Mouse (Mus musculus): ENCODE data around the gene Cobl.

Gene Cobl

DNA sequence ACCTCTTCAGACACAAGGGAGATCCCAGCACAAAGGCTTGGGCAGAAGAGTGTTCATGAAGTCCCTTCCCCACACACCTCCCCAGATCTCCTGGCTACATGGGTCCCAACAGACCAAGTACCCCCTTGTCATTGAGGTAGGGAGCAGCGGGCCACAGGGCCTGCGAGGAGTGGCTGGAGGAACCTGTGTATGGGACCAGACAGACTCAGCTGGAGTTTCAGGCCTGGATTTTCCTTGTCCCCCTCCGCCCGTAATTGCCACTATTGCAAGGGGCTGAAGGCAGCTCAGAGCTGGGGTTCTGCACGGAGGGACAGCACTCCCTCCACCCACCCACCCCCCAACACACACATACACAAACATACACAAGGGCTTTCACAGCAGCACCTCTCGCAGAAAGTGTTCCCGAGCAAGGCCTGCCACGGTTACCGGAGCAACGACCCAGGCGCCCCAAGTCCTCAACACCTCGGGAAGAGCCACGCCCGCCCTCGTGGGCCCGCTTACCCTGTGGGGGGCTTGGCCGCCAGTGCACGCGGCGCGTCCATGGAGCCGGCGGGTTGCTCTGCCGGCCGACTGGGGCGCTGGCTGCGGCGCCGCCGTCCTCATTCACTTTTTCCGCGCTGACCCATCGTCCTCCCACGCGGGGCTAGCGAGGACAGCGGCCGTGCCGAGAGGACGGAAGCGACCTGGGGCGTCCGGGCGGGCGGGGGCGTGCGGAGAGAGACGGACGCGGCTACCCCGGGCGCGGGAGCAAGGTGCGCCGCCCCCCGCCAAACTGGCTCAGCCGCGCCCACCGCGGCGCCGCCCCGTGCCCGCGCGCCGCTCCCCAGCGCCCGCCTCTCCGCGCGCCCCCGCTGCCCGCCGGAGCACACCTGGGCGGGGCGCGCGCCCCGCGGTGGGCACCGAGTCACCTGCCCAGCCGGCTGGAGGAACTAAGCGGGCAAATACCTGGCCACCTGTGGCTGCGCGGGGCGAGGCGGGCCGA is at the start of gene Cobl:
Gene Cobl (minus strand): TSS at position 780 of the 982 bp plus-strand sequence.
- peak; percentile 52 for DNase-seq (ENCODE audit: low spot score)

DNA sequence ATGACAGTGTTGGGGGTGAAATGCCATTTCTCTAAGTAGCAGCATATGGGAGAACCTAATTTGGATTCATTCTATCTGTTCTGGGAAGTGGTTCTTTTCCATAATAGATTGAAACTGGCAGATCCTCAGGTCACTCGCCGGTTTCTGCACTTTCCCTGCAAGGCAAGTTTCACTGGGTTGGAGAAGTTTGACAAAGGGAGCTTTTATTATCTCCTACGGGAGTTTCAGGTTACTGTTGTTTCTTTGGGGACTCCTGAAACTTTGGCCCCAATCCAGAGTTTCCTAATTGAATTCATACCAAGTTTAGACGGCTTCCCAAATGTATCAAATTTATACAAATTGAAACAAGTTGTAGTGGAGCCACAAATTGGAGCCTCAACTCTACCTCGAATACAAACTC is 49.0 kb upstream of the Cobl start:
- no peak for DNase-seq (ENCODE audit: low spot score)

DNA sequence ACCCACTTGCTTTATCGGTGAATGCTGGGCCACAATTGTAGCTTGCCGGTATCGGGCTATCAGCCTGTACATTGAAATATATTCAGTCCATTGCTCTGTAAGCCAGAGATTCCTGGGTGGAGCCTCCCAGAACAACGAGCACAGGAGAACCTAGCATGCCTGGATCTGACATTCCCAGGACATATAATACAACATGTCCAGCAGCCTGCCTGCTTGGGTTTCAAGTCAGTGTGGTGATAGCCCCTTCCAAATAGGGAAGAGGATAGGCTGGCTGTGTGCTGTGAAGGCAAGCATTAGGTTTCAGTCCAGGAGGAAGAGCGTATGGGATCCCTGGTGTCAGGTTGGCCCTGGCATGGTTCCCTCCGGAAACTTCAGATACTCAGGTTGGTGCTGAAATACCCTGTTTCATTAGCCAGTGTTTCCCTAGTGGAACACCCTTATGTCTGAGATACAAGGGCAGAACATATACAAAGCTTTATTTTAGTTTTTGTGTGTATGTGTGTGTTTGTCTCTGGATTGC is 41.7 kb upstream of the Cobl start:
- no peak for DNase-seq (ENCODE audit: low spot score)

DNA sequence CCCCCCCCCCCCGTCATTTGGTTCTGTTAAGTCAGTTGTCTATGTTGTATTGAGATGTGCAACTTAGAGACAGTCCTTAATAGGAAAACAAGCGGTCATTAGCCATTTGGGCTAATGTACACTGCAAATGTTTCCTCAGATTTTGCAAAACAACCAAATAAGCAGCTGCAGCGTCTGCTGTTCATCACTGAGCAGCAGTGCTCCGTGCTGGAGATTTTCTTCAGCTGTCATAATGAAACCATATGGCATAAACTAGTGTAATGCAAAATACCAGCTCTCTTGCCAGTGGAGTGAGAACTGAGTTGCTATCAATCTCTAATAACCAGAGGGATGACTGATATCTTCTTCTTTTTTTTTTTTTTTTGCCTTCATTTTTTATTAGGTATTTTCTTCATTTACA is 39.0 kb upstream of the Cobl start:
- DNase-seq (ENCODE audit: low spot score): no peak

DNA sequence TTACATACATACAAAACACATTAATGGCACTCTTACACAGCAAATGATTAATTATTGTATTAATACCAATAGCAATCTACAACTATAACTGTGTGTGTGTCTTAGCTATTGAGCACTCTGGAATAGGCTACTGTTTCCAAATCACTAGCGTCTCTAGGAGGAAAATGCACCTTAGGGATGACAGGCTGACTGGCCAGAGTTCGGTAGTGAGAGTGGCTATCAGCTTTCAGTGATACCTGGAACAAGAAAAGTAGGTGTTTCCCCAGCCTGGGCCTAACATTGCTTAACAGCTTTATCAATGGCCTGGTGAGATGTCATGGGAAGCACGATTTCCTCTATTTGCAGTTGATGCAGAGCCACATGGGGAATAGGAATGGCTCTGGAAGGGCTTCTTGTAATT is 37.0 kb upstream of the Cobl start:
- DNase-seq (ENCODE audit: low spot score): no peak

DNA sequence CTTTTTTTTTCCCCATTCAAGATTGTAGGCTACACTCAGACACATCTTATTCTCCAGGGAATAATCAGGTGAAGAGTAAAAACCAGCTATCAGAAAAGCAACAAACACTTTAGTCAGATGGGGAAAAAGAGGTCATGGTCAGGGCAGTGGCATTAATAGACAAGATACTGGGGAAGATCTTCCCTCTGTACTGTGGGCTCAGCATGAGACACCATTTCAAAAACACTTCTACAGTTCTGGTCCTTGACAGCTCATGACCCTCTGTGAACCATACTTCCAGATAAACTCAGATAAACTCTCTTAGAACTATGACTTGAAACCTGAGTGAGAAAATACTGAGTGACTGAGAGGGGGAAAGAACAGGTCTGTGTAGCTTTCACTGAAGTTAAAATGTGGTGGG is 29.0 kb upstream of the Cobl start:
- no peak for DNase-seq (ENCODE audit: low spot score)

DNA sequence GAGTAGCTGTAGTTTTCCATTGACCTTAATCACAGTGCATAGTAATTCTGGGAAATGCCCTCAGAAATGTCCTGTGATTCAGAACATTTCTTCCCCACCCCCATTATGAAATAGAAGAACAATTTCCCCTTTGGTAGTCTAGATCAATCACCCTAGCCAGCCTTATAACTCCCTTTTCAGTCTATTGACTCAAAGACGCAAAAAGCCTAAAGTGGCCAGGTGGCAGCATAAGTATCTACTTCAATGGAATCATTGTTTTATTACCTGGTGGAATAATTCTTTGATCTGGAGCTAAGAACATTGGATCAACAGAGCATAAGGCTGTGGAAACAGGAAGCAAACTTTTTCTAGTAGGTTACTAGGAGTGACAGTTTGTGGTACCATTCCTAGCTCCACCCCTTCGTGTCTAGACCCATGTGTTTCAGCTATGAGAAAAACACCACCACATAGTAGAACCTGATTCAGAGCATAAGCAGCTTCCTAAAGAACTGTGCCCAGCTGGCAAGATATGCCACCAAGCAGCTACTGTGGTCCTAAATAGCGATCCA is 15.2 kb upstream of the Cobl start:
- no peak for DNase-seq (ENCODE audit: low spot score)

DNA sequence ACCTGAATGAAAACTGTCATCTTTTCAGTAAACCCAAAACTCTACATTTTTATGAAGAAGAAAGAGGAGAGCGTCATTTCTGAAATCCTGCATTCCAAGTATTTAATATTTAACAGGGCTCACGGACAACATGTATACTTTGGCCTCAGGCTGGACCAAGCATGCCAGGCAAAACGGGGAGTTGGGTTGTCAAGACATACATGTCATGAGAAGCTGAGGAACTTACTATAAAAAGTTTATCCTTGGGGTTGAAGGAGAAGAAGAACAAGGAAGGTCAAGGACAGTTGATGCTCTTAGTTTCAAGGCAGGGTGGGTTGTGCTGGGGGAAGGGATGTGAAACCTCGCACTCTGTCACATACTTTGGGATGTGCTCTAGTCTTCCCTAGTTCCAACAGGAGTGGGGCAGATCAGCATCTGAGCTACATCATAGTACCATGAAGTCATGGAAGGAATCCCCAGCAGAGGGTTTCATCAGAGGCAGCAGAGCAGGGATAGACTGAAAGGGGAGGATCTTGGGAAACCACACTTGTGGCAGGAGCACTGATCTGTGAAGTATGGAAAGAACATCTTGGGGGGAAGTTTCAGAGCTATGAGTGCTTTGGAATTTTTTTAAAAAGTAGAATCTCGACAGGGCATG is 9.7 kb upstream of the Cobl start:
- no peak for DNase-seq (ENCODE audit: low spot score)

DNA sequence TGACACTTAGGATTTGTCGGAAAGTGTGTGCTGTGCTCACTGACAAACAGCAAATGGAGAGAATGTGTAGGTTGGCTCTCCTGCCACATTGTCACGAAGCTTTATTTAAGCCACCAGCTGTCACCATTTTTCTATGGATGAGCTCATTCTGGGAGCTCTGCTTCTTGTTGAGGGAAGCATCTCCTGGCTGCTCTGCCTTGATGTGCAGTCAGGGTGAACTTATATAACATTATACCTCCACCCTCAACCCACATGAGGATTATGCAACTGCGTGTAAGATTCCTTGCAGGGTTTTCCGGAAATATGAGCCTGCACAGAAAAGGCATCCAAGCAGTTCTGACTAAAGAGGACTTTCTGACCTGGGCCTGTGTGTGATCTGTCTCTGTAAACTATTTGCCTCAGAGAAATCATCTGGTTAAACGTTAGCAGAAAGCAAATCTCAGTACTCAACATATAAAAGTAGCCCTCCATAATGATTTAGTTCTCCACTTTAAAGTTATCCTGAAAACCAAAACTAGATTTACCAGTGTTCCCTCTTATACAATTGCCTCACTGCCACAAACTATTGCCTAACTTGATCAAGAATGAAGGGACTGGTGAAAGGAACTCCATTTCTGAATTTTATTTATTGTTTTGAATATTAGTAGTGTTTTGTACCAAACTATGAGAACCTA is 9.0 kb upstream of the Cobl start:
- no peak for DNase-seq (ENCODE audit: low spot score)

DNA sequence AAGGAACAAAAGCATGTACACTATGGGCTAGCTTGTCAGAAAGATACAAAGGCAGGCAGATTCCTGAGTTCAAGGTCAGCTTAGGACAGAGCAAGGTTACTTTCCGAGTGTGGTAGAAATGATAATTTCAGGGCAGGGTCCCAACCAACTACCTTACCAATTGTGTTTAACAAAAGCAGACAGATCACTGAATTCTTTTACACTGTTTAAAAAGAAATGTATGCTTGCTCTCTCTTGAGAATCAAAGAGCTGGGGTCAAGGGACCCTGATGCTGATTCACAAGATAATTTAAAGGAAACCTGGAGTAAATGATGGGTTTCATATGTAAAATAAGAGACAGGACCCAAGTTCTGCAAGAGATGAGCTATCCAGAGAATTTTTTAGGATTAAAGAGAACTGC is 4.9 kb upstream of the Cobl start:
- DNase-seq (ENCODE audit: low spot score): no peak

DNA sequence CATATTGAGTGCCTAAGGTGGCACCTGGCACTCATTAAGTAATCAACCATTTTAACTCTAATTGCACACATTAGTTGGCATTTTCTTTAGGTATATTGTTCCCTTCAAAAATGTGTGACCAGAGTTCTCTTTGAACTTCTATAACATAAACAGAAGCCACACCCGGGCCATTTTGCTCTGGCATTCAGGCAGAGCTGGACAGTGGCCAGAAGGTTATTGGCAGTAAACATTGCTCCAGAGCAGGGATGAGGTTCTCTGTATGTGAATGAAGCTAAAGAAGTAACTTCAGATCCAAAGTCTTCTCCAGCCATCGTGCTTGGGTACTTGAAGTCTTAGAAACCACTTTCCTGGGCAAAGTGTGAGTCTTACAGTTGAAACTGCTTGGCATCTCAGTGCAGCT is 3.9 kb upstream of the Cobl start:
- no peak for DNase-seq (ENCODE audit: low spot score)

DNA sequence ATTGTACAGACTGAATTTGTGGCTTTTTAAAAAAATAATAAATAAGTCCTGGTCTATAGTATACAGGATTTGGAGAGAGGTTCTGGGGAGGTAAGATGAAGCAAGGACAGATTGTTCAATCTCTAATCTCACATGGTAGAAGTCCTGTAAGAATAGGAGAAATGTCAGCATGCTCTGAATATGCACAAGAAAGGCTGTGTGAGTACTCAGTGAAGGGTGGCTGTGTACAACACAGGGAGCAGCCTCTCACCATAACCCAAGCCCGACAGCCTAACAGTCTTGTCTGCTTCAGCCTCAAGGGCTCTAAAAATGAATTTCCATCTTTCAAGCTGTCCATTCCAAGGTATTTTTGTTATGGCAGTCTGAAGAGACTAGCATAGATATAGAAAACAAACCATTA is 3.1 kb upstream of the Cobl start:
- DNase-seq (ENCODE audit: low spot score): no peak

DNA sequence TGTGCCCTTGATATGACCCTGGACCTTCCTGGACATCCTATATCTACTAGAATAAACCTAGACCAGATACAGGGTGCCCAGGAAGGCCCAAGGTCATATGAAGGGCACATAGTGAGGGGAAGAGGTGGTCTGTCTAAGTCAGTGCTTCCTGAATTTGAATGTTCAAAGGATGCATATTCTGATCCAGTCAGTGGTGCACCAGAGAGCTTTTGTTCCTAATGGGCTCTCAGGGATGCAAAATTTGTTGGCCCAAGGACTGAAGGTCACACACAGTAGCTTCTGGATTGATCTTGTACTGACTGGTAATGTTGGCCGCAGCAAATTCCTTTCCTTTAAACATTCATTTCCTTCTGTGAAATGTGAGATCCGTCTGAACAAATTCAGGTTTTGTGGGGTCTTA is 2.5 kb upstream of the Cobl start:
- DNase-seq (ENCODE audit: low spot score): no peak

DNA sequence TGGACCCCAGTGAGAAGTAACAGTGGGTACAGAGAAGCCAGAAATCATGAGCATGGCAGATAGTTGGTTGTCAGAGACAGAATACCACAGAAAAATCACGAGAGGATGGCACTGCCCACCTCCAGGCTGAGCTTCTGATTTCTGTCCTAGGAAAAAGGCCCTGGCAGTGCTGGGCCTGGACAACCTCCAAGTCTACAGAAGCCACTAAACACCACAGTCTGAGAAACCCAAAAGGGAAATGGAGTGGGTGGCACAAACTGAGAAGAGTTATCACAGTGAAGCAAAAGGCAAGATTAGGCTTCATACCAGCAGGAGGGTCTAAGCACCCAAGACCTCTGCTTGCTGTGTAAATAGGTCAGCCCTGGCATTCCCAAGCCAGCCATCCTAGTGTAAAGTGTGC is 1.8 kb upstream of the Cobl start:
- DNase-seq (ENCODE audit: low spot score): no peak

DNA sequence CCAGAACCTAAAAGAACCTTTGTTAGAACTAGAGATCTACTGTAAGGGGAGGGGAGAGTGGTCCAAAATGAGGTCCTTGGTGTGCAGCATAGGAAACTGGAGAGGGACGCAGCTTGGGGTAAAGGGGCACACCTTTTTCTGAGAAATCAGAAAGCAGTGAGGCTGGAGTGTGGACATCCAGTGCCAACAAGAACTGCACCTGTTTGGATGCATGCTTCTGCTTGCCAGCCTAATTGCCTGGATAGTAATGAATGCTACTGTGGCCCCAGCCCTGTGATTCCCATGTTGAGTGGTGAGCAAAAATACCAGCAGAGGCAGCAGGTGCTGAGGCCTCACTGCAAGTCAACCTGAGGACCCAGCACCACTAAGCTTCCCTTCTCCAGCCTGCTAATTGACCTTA is 469 bp upstream of the Cobl start:
- DNase-seq (ENCODE audit: low spot score): no peak

DNA sequence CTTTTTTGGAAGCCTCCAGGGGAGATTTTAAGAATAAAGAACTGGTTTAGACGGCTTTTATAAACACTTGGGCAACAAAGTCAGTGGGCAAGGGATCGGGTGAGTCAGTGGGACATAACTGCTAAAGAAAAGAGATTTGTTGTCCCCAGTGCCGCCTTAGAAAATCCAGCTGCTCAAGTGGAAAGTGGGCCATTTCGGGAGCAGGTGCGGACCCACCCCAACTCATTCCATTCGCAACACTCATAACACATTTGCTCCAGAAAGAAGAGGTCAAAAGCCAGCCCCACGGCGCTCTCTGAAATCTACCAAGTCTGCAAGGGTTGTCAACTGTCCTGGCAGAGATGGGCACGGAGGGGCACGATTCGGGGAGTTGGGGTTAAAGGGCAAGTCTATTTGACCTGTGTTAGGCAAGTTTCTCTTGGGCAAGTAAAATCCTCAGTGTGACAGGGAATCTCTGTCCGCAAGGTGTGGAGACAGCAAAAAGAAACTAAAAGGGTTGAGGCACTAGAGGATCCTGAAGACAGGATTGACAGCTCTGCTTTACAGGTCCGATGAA is 1.1 kb downstream of the Cobl start:
- no peak for DNase-seq (ENCODE audit: low spot score)

DNA sequence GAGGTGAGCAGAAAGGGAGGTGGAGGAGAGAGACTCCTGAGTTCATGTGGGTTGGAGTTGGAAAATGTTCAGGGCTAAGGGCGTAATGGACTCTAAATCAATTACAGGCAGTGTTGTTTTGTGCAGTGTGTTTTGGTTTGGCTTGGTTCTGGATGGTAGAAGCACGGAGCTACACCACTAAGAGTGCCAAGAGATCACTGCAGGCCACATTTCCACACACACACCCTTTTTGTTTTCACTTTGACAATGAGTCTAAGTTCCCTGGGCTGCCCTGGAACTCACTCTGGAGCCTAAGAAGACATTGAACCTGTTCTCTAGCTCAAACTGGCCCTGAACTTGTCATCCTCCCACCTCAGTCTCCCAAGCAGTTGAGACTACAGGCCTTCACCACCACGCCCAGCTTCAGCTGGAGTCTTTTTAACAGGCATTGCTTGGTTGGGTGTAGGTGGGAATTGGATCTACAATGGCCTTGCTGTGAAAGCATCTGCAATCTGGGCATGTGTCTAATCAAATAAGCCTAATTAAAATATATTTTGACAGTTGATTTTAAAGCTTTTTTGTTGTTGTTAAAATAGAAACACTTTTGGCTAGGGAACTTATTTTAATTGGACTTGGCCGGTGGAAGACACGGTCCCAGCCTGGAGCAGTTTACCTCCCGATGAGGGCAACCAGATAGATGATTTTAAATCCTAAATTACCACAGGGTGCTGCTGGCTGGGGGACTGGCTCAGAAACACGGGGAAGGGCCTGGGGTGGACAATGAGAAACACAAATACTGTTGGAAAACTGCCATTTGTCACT is 4.8 kb downstream of the Cobl start:
- no peak for DNase-seq (ENCODE audit: low spot score)

DNA sequence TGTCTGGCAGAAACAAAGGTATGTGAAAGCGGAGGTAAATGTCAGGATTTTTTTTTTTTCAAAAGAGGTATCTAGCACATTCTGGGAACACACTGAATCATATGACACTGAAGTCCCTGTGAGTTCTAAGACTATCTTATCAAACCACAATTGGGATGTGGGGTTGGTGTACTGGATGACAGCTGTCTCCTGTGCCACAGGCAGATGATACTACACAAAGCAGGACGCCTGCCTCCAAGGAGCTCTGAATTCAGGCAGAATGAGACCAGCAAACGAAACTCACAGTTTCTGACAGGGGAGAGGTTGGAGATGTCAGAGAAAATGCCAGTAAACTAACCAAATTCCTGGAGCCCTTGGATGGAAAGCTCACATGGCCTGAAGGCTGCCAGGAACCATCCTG is 5.9 kb downstream of the Cobl start:
- no peak for DNase-seq (ENCODE audit: low spot score)

DNA sequence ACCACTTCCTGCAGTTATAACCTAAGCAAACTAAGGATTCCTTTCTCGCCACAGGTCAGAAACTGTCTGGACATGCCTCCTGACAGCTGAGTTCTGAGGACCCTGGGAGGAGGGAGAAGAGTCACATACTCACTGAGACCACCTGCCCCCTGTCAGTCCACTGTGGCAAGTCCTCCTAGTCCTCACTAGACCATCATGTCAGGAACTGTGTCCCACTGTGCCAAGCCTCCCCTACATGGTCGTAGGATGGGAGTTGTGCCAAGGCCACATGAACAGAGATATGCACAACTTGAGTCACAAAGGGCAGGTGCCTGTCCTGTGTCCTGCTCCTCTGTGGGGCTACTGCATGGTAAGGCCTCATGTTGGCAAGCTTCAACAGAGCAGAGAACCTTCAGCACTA is 6.4 kb downstream of the Cobl start:
- DNase-seq (ENCODE audit: low spot score): no peak

DNA sequence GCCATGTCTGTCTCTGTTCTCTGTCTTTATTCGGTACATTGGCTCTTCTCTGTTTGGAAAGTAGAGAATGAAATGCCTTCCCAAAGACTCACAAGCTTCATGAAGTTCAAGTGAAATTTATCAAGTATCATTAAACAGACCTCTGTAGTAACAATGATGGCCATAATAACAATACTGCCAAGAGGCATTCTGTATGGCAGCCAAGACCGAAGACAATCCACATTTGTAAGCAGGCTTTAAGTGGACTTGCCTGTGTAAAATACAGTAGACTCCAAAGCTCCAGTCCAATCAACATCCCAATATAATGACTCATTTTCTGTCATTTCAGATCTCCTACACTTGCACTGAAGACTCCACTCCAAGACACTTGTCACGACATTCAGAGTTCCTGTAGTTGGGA is 16.7 kb downstream of the Cobl start:
- no peak for DNase-seq (ENCODE audit: low spot score)

DNA sequence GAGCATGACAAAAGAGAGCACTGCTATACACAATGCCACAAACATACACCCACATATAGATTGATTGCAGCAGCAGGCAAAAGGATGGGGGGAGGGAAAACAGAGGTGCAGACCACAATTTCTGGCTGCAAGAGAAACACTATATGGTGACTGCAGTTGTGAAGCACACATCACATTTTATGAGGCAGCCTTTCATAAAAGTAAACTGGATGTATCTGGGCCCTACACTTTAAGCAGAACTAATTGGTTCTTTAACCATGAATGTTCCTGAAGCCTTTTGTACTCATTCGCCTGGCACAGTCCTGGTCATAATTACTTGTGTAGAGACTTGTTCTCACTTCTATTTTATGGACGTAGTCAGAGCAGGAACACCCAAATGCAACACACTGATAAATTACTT is 19.5 kb downstream of the Cobl start:
- DNase-seq (ENCODE audit: low spot score): no peak
